Mouse (Mus musculus): ENCODE measurements around the gene Mthfsd.

The Mthfsd gene

DNA sequence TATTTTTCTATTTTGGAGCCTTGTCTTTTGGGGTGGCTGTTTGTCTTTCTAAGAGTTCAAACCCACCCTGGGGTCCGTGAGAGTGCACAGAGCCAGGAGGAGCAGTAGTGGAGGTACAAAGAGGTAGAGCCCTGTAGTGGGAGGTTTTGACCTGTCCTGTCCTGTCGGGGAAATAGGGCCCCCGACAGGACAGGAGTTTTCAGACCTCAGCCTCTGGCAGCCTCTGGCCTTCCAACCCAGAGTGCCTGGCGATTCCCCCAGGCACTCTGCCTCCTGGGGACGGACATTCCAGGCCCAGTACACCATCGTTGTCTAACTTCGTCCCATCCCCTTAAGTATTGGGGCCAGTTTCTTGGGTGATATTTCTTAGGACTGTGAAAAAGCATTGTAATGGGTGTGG lies 14.2 kb upstream of the Mthfsd start:
- no peak for DNase-seq (ENCODE audit: low read depth, low spot score)

DNA sequence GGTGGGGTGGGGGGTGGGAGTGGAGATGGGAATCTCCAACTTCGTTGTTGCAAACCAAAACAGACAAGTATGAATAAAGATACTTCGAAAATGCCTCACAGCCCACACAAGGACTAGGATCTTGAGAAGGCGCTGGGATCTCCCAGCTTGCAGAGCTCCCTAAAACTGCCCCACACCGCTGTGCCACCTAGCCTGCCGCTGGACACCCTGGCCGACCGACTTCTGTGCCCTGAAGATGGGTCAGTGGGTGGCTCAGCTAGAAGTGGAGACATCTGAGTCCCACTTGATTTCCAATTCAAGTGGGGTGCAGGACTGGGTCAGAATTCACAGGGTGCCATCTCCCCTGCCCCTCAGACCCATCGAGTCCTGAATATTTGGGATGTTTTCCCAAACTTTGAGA lies 13.5 kb upstream of the Mthfsd start:
- DNase-seq (ENCODE audit: low read depth, low spot score): no peak

DNA sequence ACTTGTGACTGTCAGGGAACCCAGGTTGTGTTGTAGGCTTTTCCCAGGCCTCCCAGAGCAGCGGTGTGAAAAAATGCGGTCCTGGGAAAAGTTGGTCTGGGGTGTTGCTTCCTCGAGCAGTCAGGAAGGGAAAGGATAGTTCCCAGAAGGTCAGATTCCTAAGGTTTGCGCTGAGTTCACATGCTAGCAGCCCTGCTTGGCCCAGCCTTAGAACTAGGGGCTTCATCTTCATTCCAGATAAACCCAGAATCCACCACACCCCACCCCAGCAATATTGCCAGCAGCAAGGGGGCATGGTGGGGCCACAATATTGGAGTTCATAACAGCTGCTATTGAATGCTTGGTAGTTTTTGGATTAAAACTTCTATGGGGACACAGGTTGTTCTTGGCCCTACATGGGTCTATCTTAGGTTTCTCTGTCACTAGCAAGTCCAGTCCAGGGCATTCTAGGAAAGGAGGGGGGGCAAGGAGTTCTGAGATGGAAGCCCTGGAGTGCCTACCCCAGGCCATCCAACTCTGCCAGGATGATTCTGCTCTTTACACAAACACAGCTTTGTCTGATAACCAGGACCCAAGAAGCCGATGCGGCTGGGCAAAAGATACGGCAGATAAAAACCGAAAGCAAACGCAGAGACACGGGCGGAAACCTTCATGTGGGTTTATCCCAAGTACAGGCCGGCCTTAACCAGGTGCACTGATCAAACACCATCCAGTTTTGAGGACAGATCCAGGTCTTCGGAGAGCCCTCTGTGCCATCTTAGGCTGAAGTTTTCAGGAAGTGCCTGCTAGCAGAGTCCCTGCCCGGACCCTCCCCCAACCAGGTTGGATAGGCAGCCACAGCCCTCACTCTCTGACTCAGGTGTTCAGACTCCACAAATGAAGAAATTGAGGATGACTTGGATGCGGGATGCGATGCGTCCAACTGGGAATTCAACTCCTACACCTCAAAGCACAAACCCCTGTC lies 12.5 kb upstream of the Mthfsd start:
- no peak for DNase-seq (ENCODE audit: low read depth, low spot score)

DNA sequence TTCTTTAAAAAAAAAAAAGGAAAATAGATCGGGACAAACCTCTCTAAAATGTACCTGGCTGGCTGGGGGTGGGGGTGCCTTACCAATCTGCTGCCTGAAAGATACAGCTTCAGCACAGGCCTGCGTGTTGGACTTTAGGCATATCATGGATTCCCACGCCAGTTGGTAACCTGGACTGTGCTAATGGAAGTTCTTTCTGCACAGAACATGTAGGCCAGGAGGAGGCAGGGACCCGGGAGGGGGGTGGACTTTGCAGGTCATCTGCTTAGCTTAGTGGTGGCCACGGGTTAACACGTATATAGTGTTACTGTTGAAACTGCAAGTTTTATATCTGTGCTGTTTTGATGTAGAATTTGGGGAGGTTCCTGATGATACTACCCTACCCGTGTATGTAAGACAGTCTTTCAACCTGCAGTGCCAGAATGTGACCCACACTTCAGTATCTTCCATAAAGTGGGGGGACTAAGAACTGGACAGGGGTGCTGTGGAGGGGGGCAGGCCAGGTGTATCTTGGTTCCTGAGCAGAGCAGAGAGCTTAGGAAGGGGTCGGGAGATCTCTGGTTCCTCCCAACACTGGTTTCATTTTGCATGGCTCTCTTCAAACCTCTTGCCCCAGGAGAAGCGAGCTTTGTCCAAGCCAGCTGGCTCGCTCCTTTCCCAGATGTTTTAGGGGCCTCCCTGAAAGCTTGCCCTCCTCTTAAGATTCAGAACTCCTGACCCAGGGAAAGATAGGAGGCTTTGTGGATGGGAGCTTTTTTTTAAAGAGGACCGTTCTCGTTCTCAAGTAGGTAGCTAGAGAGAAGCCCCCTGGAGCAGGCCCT lies 11.7 kb upstream of the Mthfsd start:
- DNase-seq (ENCODE audit: low read depth, low spot score): peak; percentile 25

DNA sequence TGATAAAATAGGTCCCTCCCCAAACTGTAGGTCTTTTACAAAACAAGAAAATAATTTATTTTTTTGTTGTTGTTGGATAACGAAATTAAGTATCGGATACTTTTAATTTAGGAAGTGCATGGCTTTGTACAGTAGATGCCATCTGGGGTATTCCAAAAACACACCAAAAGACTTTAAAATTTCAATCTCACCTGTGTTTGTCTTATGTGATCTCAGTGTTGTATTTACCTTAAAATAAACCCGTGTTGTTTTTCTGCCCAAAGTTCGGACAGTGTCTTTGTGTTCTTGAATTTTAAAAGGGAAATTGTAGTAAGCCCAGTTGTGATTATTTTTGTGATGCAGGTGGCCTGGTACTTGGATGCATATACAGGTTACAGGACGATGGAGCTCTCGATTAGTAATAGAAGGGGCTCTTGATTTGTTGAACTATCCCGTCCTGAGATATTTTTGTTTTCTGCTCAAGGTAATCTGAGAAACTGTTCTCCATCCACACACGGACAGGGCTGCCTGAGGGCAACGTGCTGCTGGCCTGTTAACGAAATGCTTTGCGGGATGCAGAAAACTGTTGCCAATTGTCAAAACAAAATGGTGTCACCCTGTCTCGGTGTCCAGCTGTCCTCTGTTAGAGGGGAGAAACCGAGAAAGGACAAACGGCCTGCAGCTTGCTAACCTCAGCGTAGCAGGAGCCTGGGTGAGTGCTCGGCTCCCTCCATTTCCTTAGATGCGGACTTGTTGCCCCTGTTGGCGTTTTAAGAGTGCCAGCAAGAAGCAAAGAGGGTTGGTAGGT lies 10.6 kb upstream of the Mthfsd start:
- no peak for DNase-seq (ENCODE audit: low read depth, low spot score)

DNA sequence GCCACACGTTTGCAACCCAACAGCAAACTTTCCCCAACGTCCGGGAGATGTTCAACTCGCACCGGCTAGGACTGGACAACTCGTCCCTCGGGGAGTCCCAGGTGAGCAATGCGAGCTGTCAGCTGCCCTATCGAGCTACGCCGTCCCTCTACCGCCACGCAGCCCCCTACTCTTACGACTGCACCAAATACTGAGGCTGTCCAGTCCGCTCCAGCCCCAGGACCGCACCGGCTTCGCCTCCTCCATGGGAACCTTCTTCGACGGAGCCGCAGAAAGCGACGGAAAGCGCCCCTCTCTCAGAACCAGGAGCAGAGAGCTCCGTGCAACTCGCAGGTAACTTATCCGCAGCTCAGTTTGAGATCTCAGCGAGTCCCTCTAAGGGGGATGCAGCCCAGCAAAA lies 9.7 kb upstream of the Mthfsd start:
- DNase-seq (ENCODE audit: low read depth, low spot score): no peak

DNA sequence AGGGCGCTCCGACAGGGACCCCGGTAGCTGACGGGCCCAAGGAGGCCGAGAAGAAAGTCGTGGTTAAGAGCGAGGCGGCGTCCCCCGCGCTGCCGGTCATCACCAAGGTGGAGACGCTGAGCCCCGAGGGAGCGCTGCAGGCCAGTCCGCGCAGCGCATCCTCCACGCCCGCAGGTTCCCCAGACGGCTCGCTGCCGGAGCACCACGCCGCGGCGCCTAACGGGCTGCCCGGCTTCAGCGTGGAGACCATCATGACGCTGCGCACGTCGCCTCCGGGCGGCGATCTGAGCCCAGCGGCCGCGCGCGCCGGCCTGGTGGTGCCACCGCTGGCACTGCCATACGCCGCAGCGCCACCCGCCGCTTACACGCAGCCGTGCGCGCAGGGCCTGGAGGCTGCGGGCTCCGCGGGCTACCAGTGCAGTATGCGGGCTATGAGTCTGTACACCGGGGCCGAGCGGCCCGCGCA lies 9.0 kb upstream of the Mthfsd start:
- peak; percentile 51 for DNase-seq (ENCODE audit: low read depth, low spot score)

DNA sequence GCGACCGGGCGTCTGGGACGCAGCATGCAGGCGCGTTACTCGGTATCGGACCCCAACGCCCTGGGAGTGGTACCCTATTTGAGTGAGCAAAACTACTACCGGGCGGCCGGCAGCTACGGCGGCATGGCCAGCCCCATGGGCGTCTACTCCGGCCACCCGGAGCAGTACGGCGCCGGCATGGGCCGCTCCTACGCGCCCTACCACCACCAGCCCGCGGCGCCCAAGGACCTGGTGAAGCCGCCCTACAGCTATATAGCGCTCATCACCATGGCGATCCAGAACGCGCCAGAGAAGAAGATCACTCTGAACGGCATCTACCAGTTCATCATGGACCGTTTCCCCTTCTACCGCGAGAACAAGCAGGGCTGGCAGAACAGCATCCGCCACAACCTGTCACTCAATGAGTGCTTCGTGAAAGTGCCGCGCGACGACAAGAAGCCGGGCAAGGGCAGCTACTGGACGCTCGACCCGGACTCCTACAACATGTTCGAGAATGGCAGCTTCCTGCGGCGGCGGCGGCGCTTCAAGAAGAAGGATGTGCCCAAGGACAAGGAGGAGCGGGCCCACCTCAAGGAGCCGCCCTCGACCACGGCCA lies 8.5 kb upstream of the Mthfsd start:
- DNase-seq (ENCODE audit: low read depth, low spot score): peak; percentile 80

DNA sequence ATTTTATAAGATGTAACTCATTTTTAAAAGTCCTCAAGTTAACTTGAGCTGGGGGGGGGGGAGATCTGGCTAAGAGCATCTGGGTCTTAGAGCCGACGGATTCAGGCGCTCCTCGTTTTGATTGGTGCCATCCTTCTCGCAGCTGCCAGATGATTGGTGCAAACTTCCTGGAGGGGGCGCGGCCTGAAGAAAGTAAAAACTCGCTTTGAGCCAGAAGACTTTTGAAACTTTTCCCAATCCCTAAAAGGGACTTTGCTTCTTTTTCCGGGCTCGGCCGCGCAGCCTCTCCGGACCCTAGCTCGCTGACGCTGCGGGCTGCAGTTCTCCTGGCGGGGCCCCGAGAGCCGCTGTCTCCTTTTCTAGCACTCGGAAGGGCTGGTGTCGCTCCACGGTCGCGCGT lies 7.8 kb upstream of the Mthfsd start, which contains the start of gene Foxc2:
Gene Foxc2, plus strand, starts transcription at position 224 of the 400 bp plus-strand sequence.
- peak; percentile 95 for DNase-seq (ENCODE audit: low read depth, low spot score)

DNA sequence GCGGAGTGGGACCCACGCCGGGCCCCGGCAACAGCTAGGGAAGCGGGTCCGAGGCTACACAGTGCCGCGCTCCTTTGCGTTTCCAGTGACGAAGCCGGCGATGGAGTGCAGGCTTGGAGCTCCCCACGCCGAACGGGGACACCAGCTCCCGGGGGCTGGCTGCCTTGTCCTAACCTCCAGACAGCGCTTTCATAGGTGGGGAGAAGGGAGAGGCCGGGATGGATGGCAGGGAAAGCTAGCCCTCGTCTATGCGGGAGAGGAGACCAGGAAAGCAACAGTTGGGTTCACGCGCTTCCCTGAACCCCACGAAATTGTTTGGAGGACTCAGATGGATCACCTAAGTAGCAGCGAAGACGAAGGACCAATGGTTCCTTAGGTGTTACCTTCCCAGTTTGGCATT lies 6.9 kb upstream of the Mthfsd start:
- DNase-seq (ENCODE audit: low read depth, low spot score): no peak

DNA sequence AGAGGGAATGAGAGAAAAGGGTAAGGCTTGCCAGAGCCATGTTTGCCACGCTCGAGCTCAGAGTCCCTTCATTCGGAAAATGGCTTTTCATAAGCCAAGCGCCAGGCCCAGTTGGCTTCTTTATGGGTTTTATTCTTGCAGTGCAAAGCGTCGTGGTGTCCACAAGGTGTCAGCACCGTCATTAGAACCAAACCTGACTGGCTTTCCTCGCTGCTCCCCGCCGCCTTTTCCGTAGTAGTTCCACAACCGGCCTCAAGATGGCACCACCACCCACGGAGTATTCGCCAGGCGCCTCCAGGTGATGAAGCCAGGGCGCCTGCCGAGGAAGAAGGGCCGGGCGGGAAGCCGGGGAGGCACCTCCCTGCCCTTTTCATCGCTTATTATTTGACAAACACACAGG lies 5.1 kb upstream of the Mthfsd start:
- DNase-seq (ENCODE audit: low read depth, low spot score): peak; percentile 91

DNA sequence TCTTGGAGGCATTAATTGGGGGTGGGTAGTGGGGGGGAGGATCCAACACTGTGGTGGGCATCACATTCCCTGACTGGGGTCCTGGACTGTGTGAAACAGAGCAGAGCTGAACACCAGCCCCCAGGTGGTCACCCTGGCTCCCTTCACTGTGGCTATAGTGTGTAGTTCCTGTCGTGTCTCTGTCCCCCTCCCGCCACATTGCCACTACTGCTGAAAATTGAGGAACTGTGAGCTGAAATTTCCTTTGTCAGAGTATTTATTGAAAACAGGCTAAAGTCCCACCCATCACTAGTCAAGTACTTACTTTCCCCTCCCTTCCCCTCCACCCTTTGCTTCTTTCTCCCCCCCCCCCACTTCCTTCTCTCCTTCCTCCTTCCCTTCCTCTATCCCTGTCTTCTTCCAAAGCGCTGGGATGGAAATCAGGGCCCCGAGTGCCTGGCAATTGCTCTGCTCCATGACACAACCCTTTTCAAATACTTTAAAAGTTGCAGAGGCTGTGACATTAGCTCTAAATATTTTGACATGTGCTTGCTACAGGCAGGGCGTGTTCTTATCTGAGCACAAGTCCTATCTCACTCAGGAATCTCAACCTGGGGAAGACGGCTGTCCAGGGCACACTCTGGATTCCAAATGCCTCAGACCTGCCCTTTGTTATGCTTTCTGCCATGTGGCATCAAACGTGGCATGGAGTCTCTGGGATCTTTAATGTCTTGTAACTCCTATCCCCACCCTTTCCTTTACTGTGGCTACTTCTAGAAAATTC lies 3.1 kb upstream of the Mthfsd start:
- DNase-seq (ENCODE audit: low read depth, low spot score): no peak

DNA sequence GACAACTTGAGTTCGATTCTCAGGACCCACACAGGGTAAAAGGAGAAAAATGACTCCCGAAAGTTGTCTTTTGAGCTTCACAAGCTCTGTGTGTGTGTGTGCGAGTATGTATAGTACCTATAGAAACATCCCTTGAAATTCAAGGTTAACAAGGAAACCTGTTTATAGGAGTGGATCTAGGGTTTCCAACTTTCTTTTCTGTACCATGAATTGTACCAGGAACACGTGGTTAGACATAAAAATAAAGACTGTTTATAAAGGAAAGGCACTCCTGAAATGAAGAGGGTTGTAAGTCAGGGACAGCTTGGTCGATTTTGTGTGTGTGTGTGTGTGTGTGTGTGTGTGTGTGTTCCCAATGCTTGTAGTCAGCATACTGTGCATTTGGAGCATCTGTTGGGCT lies 465 bp upstream of the Mthfsd start:
- DNase-seq (ENCODE audit: low read depth, low spot score): no peak

DNA sequence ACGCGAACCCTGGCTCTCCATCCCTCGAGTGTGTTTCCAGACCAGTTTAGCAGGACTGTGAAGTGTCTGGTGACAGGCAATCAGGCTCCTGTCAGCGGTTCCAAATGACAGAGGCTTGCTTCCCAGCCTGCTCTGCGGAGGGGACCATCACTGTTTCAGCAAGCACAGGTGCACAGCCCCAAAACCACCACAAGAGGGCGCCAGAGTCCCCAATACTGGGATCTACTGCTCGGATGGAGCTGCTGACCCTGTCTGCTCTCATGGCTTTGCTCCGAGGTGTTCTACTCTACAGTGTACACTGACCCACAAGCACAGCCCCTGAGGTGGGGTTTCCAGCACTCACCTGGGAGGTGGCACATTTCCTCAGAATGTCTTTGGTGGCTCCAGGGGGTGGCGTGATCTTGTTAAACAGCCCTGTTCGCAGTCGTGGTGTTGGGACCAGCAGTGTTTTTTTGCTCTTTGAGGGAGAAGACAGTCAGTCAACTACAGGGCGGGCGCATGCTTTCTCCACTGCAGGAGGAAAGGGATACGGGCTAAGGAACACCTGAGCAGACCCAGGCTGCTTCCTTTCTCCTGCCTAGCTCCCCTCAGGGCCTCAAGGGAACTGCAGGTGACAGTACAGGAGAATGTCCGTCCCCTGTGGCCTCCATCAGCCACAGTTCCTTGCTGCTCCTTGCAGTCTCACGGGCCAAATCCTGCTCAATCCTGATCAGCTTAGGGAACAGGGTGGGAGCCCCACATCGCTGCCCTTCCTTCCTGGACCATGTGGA lies 4.0 kb downstream of the Mthfsd start:
- DNase-seq (ENCODE audit: low read depth, low spot score): peak; percentile 79

DNA sequence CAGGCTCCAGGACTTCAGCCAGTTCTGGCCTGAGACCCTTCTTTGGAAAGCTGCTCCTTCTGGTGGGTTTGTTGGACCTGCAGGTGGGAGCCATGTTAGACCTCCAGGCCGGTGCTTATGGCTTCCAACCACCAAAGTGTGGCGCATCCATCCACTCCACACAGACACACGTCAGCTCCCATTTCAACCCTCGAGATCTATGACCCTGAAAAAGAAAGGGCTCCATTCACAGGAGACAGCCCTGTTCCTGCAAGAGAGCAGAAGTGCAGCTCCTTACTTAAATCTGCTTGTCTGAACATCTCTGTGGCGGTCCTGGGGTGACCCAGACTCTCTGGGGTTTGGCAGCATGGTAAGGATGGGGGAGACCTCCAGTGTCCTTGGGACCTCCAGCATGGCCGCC lies 14.7 kb downstream of the Mthfsd start:
- no peak for DNase-seq (ENCODE audit: low read depth, low spot score)

DNA sequence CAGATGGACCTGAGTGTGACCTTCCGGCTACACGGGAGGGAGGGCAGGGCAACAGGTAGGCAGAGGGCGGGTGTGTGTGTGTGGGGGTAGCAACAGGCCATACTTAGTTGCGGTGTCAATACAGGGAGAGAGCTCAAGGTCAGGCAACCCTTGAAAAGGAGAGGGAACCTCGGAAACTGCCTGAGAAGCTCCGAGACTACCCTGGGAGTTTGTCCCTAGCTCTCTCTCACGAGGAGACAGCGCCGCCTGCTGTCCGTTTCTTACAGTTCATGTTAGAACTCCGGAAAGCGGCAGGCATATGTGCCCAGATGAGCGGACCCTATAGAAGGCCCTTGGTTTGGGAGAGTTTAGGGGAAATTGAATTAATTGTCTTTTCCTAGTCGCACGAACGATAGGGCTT lies 15.6 kb downstream of the Mthfsd start:
- peak; percentile 83 for DNase-seq (ENCODE audit: low read depth, low spot score)

DNA sequence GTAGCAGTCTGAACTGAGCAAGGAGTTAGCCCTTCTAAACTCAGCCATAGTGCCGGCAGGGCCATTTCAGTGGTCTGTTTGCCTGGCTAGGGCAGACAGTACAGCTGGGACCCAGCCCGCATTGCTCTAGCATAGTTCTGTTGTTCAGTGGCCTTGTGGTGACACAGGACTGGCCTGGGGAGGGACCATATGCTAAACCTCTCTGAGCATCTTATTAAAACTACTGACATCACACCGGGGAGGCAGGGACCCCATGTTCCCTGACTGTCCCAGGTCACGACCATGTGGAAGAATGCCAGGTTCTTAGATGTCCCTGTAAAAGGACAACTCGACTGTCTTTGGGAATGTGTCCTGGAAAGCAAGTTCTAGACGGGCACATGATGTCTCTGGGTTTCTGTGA lies 16.1 kb downstream of the Mthfsd start:
- no peak for DNase-seq (ENCODE audit: low read depth, low spot score)

DNA sequence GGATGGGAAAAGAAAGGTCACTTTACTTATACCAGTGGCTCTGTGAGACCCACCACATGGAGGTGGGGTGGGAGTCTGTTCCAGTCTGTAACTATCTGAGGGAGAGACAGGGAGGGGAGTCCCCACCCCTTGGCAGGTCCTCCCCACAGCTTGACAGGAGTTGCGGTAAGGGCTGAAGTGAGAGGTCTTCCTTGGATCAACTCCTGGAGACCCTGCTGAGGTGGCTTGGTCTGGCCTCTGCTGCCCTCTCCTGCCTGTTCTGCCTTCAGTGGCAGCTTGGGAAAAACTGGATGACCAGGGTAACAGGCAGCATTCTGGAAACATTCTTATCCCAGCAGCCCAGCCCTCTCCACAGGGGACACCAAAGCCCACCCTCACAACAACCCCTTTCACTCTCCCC lies 17.5 kb downstream of the Mthfsd start:
- DNase-seq (ENCODE audit: low read depth, low spot score): peak; percentile 9

DNA sequence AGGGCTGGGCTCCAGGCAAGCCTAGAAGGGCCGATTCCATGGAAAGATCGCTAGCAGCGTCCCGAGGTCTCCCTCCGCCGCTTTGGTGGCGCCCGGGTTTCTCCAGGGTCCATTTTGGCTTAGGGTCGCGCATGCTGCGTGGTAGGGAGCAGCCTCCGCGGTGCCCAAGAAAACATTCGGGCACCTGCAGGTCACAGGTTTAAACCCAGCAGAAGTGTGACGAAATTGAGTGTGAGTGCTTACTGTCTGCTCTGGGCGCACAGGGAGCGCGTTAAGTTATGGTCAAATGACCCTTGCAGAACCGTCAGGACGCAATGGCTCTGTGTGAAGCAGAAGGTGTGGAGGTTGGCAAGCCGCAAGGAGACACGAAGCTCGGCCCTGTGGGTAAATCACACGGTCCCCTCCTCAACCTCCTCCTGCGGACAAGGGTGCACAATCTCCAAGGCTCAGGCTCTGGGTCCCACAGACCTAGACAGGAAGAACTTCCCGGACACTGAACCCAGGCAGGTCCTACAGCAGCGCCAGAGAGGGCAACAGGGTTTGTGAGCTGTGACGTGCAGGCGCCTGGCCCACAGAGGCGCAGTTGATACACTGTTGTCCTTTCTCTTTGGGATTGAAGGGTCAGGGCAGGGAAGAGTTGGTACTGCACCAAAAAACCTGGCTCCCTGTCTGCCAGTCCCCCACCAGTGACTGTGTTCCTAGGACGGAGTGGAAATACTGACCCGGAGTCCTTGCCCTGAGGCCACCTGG lies 18.4 kb downstream of the Mthfsd start:
- DNase-seq (ENCODE audit: low read depth, low spot score): no peak

Data from 3T3-L1 (cell line).